Mouse (Mus musculus) lung, postnatal 0 days (tissue): Measurements from ENCODE around the gene Blcap.

Experiments used
- CTCF ChIP-seq: IDR thresholded peaks from 2 replicates; pipeline ENCODE4 v1.5.1; 2016; ENCODE audit warnings: antibody characterized with exemption, mild to moderate bottlenecking
- EP300 ChIP-seq: IDR thresholded peaks from 2 replicates; pipeline ENCODE4 v1.6.1; 2016; ENCODE audit warnings: antibody characterized with exemption, mild to moderate bottlenecking, control low read depth

DNA sequence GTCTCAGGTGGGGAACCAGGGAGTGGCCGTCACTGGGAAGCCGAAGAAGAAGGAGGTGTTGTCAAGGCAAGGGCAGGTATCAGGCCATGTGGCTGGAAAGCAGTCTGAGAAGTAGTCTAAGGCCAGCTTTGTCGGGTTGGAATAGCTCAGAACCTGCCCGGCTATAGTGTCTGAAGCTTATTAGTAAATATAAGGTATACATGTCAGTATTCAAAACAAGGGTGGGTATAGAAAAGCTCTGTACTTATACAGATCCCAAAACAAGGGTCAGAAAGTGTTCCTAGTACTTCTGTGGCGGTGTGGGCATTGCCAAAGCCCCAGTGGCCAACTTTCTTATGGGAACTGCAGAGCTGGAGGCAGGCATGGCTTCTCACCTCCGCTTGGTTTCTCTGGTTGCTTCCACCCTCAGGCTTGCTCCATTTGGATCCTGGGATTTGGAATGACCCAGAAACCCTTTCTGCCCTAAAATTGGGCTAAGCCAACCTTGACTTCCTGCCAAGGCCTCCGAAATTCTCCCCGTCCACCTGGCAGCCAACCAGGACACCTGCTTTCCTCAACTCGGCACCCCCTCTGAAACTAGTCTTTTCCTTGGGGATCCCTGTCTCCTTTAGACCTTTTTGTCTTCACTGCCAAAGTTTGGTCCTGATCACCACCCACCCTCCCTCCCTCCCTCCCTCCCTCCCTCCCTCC, 1.1 kb downstream of the Blcap start:
- no peak for TF ChIP-seq CTCF
- TF ChIP-seq EP300, result no peak
